Mouse (Mus musculus): ENCODE data around the gene Per2. TPM values are rescaled to one million over a fixed set of nuclear protein-coding genes. Genes with fewer than 3 reads are reported as not detected.

The Per2 gene
- polyA plus RNA-seq, 1 experiment = 4.1 TPM

- peak overlapping the region; percentile 100 for H3K27ac ChIP-seq (ENCODE audit: insufficient read depth, low read depth, low read length)
- no peak for TF ChIP-seq CTCF (IDR thresholded peaks at IDR 0.05; ENCODE audit: extremely low read depth, insufficient read length, insufficient replicate concordance, low read depth, low read length)
- no peak; the same call in 1 of the 2 replicates for TF ChIP-seq POLR2A (IDR thresholded peaks at IDR 0.05; ENCODE audit: low read depth, low read length)
- H3K4me1 ChIP-seq (ENCODE audit: control insufficient read depth, insufficient read depth, insufficient read length, low read length) = peaks cover 51% of the 10 kb centered on the region
- 2% methylated on average over 8 of the region's 8 CpGs for WGBS
- H3K27me3 ChIP-seq (ENCODE audit: control insufficient read depth, insufficient read depth, low read length) = no peaks in the 10 kb centered on the region
- H3K4me3 ChIP-seq (ENCODE audit: low read depth, low read length) = peak overlapping the region; percentile 71
- no peaks in the 10 kb centered on the region for H3K36me3 ChIP-seq (ENCODE audit: control insufficient read depth, insufficient read depth, low read length)
These were observed 782 bp downstream of the Per2 start for GRCm38 (mm10) chr1:91458223-91458861.

- H3K4me3 ChIP-seq (ENCODE audit: low read depth, low read length) = peak overlapping the region; percentile 44
- no peaks in the 10 kb centered on the region for H3K27me3 ChIP-seq (ENCODE audit: control insufficient read depth, insufficient read depth, low read length)
- H3K27ac ChIP-seq (ENCODE audit: insufficient read depth, low read depth, low read length) = peak overlapping the region; percentile 100
- H3K36me3 ChIP-seq (ENCODE audit: control insufficient read depth, insufficient read depth, low read length) = no peaks in the 10 kb centered on the region
- peaks cover 52% of the 10 kb centered on the region for H3K4me1 ChIP-seq (ENCODE audit: control insufficient read depth, insufficient read depth, insufficient read length, low read length)
- TF ChIP-seq CTCF (IDR thresholded peaks at IDR 0.05; ENCODE audit: extremely low read depth, insufficient read length, insufficient replicate concordance, low read depth, low read length) (no peak), POLR2A (IDR thresholded peaks at IDR 0.05; ENCODE audit: low read depth, low read length) (no peak)
- 14% methylated on average over 5 of the region's 5 CpGs for WGBS
These were observed 1.4 kb downstream of the Per2 start for GRCm38 (mm10) chr1:91457698-91458097.

- Histone ChIP-seq H3K4me1 (ENCODE audit: control insufficient read depth, insufficient read depth, insufficient read length, low read length) (peaks cover 57% of the 10 kb centered on the region), H3K4me3 (ENCODE audit: low read depth, low read length) (0 out of 2 replicates have a peak overlapping the region, but pooled peaks have one; percentile 3)
These were observed 2.0 kb downstream of the Per2 start for GRCm38 (mm10) chr1:91457116-91457515.

GRCm38 (mm10) chr1:91456301-91456801 lies 2.8 kb downstream of the Per2 start:
- Histone ChIP-seq H3K4me1 (ENCODE audit: control insufficient read depth, insufficient read depth, insufficient read length, low read length) (peaks cover 62% of the 10 kb centered on the region), H3K4me3 (ENCODE audit: low read depth, low read length) (peak overlapping the region; percentile 29), H3K36me3 (ENCODE audit: control insufficient read depth, insufficient read depth, low read length) (no peaks in the 10 kb centered on the region), H3K27me3 (ENCODE audit: control insufficient read depth, insufficient read depth, low read length) (no peaks in the 10 kb centered on the region), H3K27ac (ENCODE audit: insufficient read depth, low read depth, low read length) (peak overlapping the region; percentile 100)
- TF ChIP-seq POLR2A (IDR thresholded peaks at IDR 0.05; ENCODE audit: low read depth, low read length) = peak; percentile 13; the same call in 1 of the 2 replicates
- no peak for TF ChIP-seq CTCF (IDR thresholded peaks at IDR 0.05; ENCODE audit: extremely low read depth, insufficient read length, insufficient replicate concordance, low read depth, low read length)
- 5% methylated on average over 11 of the region's 11 CpGs for WGBS

More at GRCm38 (mm10) chr1:91457116-91457515, 2.0 kb downstream of the Per2 start:
- TF ChIP-seq POLR2A (IDR thresholded peaks at IDR 0.05; ENCODE audit: low read depth, low read length) (no peak), CTCF (IDR thresholded peaks at IDR 0.05; ENCODE audit: extremely low read depth, insufficient read length, insufficient replicate concordance, low read depth, low read length) (no peak)
- H3K27ac ChIP-seq (ENCODE audit: insufficient read depth, low read depth, low read length) = peak overlapping the region; percentile 100
- 28% methylated on average over 4 of the region's 4 CpGs for WGBS
- H3K27me3 ChIP-seq (ENCODE audit: control insufficient read depth, insufficient read depth, low read length) = no peaks in the 10 kb centered on the region
- H3K36me3 ChIP-seq (ENCODE audit: control insufficient read depth, insufficient read depth, low read length) = no peaks in the 10 kb centered on the region

- 12% methylated on average over 7 of the region's 7 CpGs for WGBS
- H3K4me3 ChIP-seq (ENCODE audit: low read depth, low read length) = peak overlapping the region; percentile 37
- H3K36me3 ChIP-seq (ENCODE audit: control insufficient read depth, insufficient read depth, low read length) = no peaks in the 10 kb centered on the region
- H3K27ac ChIP-seq (ENCODE audit: insufficient read depth, low read depth, low read length) = peak overlapping the region; percentile 100
- peaks cover 60% of the 10 kb centered on the region for H3K4me1 ChIP-seq (ENCODE audit: control insufficient read depth, insufficient read depth, insufficient read length, low read length)
- H3K27me3 ChIP-seq (ENCODE audit: control insufficient read depth, insufficient read depth, low read length) = no peaks in the 10 kb centered on the region
- no peak for TF ChIP-seq POLR2A (IDR thresholded peaks at IDR 0.05; ENCODE audit: low read depth, low read length)
- TF ChIP-seq CTCF (IDR thresholded peaks at IDR 0.05; ENCODE audit: extremely low read depth, insufficient read length, insufficient replicate concordance, low read depth, low read length) = no peak
These were observed 3.4 kb downstream of the Per2 start for GRCm38 (mm10) chr1:91455661-91456161.

- Histone ChIP-seq H3K27me3 (ENCODE audit: control insufficient read depth, insufficient read depth, low read length) (no peaks in the 10 kb centered on the region), H3K4me3 (ENCODE audit: low read depth, low read length) (no peak overlapping the region), H3K4me1 (ENCODE audit: control insufficient read depth, insufficient read depth, insufficient read length, low read length) (peaks cover 53% of the 10 kb centered on the region), H3K27ac (ENCODE audit: insufficient read depth, low read depth, low read length) (peak overlapping the region; percentile 100), H3K36me3 (ENCODE audit: control insufficient read depth, insufficient read depth, low read length) (peaks cover 4% of the 10 kb centered on the region; the same call in 1 of the 2 replicates)
- 52% methylated on average over 3 of the region's 3 CpGs for WGBS
- TF ChIP-seq CTCF (IDR thresholded peaks at IDR 0.05; ENCODE audit: extremely low read depth, insufficient read length, insufficient replicate concordance, low read depth, low read length) (no peak), POLR2A (IDR thresholded peaks at IDR 0.05; ENCODE audit: low read depth, low read length) (no peak)
These were observed 4.2 kb downstream of the Per2 start for GRCm38 (mm10) chr1:91454927-91455326.

GRCm38 (mm10) chr1:91454366-91454765 lies 4.8 kb downstream of the Per2 start:
- H3K4me1 ChIP-seq (ENCODE audit: control insufficient read depth, insufficient read depth, insufficient read length, low read length) = peaks cover 55% of the 10 kb centered on the region
- 18% methylated on average over 3 of the region's 3 CpGs for WGBS
- no peak overlapping the region for H3K4me3 ChIP-seq (ENCODE audit: low read depth, low read length)
- peaks cover 7% of the 10 kb centered on the region for H3K36me3 ChIP-seq (ENCODE audit: control insufficient read depth, insufficient read depth, low read length)
- TF ChIP-seq POLR2A (IDR thresholded peaks at IDR 0.05; ENCODE audit: low read depth, low read length) (no peak), CTCF (IDR thresholded peaks at IDR 0.05; ENCODE audit: extremely low read depth, insufficient read length, insufficient replicate concordance, low read depth, low read length) (no peak)
- H3K27me3 ChIP-seq (ENCODE audit: control insufficient read depth, insufficient read depth, low read length) = no peaks in the 10 kb centered on the region
- H3K27ac ChIP-seq (ENCODE audit: insufficient read depth, low read depth, low read length) = peak overlapping the region; percentile 100

Data from small intestine, adult 2 months (tissue).